Mouse (Mus musculus) ES-Bruce4 (cell line): Measurements from ENCODE around the gene Hbq1a.

Experiments used
- CTCF ChIP-seq: IDR thresholded peaks from one replicate; pipeline ENCODE4 v1.8.1; 2011; ENCODE audit warnings: low read depth, low read length
- EP300 ChIP-seq: IDR thresholded peaks from 2 replicates; pipeline ENCODE4 v1.6.1; 2011; ENCODE audit warnings: low read depth, low read length; ENCODE audit not compliant: insufficient read depth

DNA sequence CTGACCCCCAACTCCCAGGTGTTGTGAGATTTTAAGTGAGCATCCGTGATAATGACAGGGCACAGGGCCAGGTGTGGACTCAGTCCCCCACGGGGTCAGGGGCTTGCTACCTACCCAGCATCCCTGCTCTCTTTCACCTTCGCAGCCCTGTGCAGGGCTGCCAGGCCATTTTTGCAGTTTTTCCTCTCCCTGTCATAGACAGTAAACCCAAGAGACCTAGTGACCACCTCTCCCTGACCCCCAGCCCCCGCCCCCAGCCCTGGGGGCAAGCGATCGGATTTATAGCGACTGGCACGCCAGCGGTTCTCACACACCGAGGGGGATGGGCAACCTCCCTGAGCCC is 47.4 kb downstream of the Hbq1a start:
- TF ChIP-seq CTCF: no peak
- TF ChIP-seq EP300: no peak
